Mouse (Mus musculus) lung, adult 2 months (tissue): ENCODE data around the gene Ang6. TPM values are rescaled to one million over a fixed set of nuclear protein-coding genes. Genes with fewer than 3 reads are reported as not detected.
"Not testable (repeated sequence)": the region's sequence is repeated elsewhere in the genome, so short reads cannot be mapped to it uniquely, and the experiment has no call there.

Source experiments
- DNase-seq: peaks from one replicate; pipeline ENCODE4 v3.0.0; 2022
- H3K4me1 ChIP-seq: fragments of 200-500 bp; 2 replicates; pipeline ENCODE4 v1.6.1; 2011; ENCODE audit warnings: low read length; ENCODE audit not compliant: control insufficient read depth, insufficient read depth
- H3K4me3 ChIP-seq: fragments of 200-500 bp; replicated peaks from 2 replicates; pipeline ENCODE3; 2011; ENCODE audit warnings: low read depth, mild to moderate bottlenecking, control low read depth, low read length; ENCODE audit errors: extremely low read depth
- CTCF ChIP-seq: fragments of 200-500 bp; IDR thresholded peaks from 2 replicates; pipeline ENCODE4 v1.5.1; 2011; ENCODE audit warnings: mild to moderate bottlenecking, low read length, control low read depth; ENCODE audit not compliant: insufficient read depth
- POLR2A ChIP-seq: fragments of 200-500 bp; IDR thresholded peaks from 2 replicates; pipeline ENCODE4 v1.6.1; 2011; ENCODE audit warnings: low read depth, mild to moderate bottlenecking, control low read depth, low read length, borderline replicate concordance; ENCODE audit errors: extremely low read depth
- WGBS: fragments of 180-500 bp; shearing (Covaris S2); methylation state at CpG from one replicate; pipeline ENCODE4 v1.1.7; 2018; 5-methylcytosine and 5-hydroxymethylcytosine counted together
- polyA plus RNA-seq: library from polyadenylated mRNA; depleted of rRNA; stranded (reverse); fragments of >200 nt; gene quantifications from 2 replicates; pipeline ENCODE4 v1.2.3, GENCODE M21; 2012; rRNA removed

The Ang6 gene
- not detected in 2 replicates for polyA plus RNA-seq

GRCm38 (mm10) chr14:44002169-44002568 lies at the start of gene Ang6:
Gene Ang6, minus strand, starts transcription at chr14:44002269.
- no peak within 1 kb of the TSS for H3K4me3 ChIP-seq
- H3K4me1 ChIP-seq: no peaks in the 10 kb centered on the region
- TF ChIP-seq POLR2A (no peak), CTCF (no peak)
- DNase-seq: no peak
- 61% methylated on average over 1 of the region's 1 CpGs for WGBS

- not testable (repeated sequence) for H3K4me3 ChIP-seq
Measured at GRCm38 (mm10) chr14:44046567-44046966, 44.5 kb upstream of the Ang6 start.

GRCm38 (mm10) chr14:44031828-44032227 lies 29.8 kb upstream of the Ang6 start:
- H3K4me3 ChIP-seq, DNase-seq, H3K4me1 ChIP-seq: not testable (repeated sequence)
- whole genome bisulfite sequencing: 59% methylated on average over 1 of the region's 3 CpGs

More at GRCm38 (mm10) chr14:44046567-44046966, 44.5 kb upstream of the Ang6 start:
- not testable (repeated sequence) for DNase-seq, H3K4me1 ChIP-seq
- WGBS: 71% methylated on average over 2 of the region's 2 CpGs

GRCm38 (mm10) chr14:44009686-44010085 lies 7.6 kb upstream of the Ang6 start:
- not testable (repeated sequence) for H3K4me3 ChIP-seq, DNase-seq, H3K4me1 ChIP-seq
- WGBS: 28% methylated on average over 2 of the region's 2 CpGs

GRCm38 (mm10) chr14:44008021-44008420 lies 6.0 kb upstream of the Ang6 start:
- H3K4me1 ChIP-seq, H3K4me3 ChIP-seq, DNase-seq: not testable (repeated sequence)
- no CpG with 5 or more reads among the region's 1 CpGs for WGBS

GRCm38 (mm10) chr14:44001600-44001999 lies 469 bp downstream of the Ang6 start:
- no peak overlapping the region for H3K4me3 ChIP-seq
- DNase-seq: no peak
- no peaks in the 10 kb centered on the region for H3K4me1 ChIP-seq
- TF ChIP-seq CTCF: no peak
- WGBS: 70% methylated on average over 3 of the region's 3 CpGs

GRCm38 (mm10) chr14:43998455-43999000 lies 3.5 kb downstream of the Ang6 start:
- 72% methylated on average over 2 of the region's 2 CpGs for WGBS
- H3K4me3 ChIP-seq, DNase-seq, H3K4me1 ChIP-seq: not testable (repeated sequence)

- peak; percentile 66; the same call in 1 of the 2 replicates for TF ChIP-seq CTCF
- H3K4me3 ChIP-seq, H3K4me1 ChIP-seq: not testable (repeated sequence)
- peak; percentile 61 for DNase-seq
- 17% methylated on average over 5 of the region's 5 CpGs for WGBS
Measured at GRCm38 (mm10) chr14:43987404-43987803, 14.7 kb downstream of the Ang6 start.

GRCm38 (mm10) chr14:43986147-43986546 lies 15.9 kb downstream of the Ang6 start:
- Histone ChIP-seq H3K4me1 (no peaks in the 10 kb centered on the region), H3K4me3 (no peak overlapping the region)
- TF ChIP-seq POLR2A: no peak
- no peak for TF ChIP-seq CTCF
- DNase-seq: no peak
- WGBS: 89% methylated on average over 2 of the region's 2 CpGs

- Histone ChIP-seq H3K4me1 (no peaks in the 10 kb centered on the region), H3K4me3 (no peak overlapping the region)
- under 1% methylated on average over 4 of the region's 4 CpGs for WGBS
- TF ChIP-seq POLR2A: no peak
- TF ChIP-seq CTCF: peak; percentile 73
- DNase-seq: peak; percentile 36
Measured at GRCm38 (mm10) chr14:43983897-43984296, 18.2 kb downstream of the Ang6 start.

- H3K4me3 ChIP-seq: no peak overlapping the region
- no peaks in the 10 kb centered on the region for H3K4me1 ChIP-seq
- no peak for TF ChIP-seq POLR2A
- TF ChIP-seq CTCF: no peak
- DNase-seq: no peak
- 52% methylated on average over 4 of the region's 4 CpGs for WGBS
Measured at GRCm38 (mm10) chr14:43983454-43983853, 18.6 kb downstream of the Ang6 start.

- H3K4me1 ChIP-seq, H3K4me3 ChIP-seq, DNase-seq: not testable (repeated sequence)
- WGBS: no CpG with 5 or more reads among the region's 2 CpGs
Measured at GRCm38 (mm10) chr14:43956769-43957168, 45.3 kb downstream of the Ang6 start, which contains the start of gene Ang5. Gene Ang5, plus strand, starts transcription at chr14:43957069.

GRCm38 (mm10) chr14:43955074-43955473 lies 47.0 kb downstream of the Ang6 start:
- H3K4me1 ChIP-seq, H3K4me3 ChIP-seq, DNase-seq: not testable (repeated sequence)
- WGBS: no CpG with 5 or more reads among the region's 1 CpGs

GRCm38 (mm10) chr14:43953382-43953781 lies 48.7 kb downstream of the Ang6 start:
- not testable (repeated sequence) for DNase-seq, H3K4me3 ChIP-seq, H3K4me1 ChIP-seq
- 23% methylated on average over 2 of the region's 2 CpGs for WGBS
